Mouse (Mus musculus) intestine, embryonic 16.5 days (tissue): ENCODE results near the gene Trio. TPM values are rescaled to one million over a fixed set of nuclear protein-coding genes. Genes with fewer than 3 reads are reported as not detected.

Experiments
- ATAC-seq: fragments of 200-750 bp; cut with Nextera tagmentation; 2 replicates; pipeline ENCODE4 v1.8.0; 2017; ENCODE audit warnings: moderate TSS enrichment, moderate library complexity
- H3K27ac ChIP-seq: fragments of 300-500 bp; sonication (generic); 2 replicates; pipeline ENCODE4 v1.5.1; 2014; ENCODE audit warnings: mild to moderate bottlenecking, low read length
- H3K27me3 ChIP-seq: fragments of 300-500 bp; sonication (generic); replicated peaks from 2 replicates; pipeline ENCODE4 v1.6.1; 2014; ENCODE audit warnings: low read length, control low read depth, mixed read lengths; ENCODE audit not compliant: control insufficient read depth, insufficient read depth
- H3K36me3 ChIP-seq: fragments of 300-500 bp; sonication (generic); 2 replicates; pipeline ENCODE4 v1.6.1; 2014; ENCODE audit warnings: low read length, control low read depth; ENCODE audit not compliant: control insufficient read depth, insufficient read depth
- H3K4me1 ChIP-seq: fragments of 300-500 bp; sonication (generic); 2 replicates; pipeline ENCODE4 v1.6.1; 2014; ENCODE audit warnings: low read length, control low read depth, mixed read lengths; ENCODE audit not compliant: control insufficient read depth, insufficient read depth
- H3K4me2 ChIP-seq: fragments of 300-500 bp; sonication (generic); 2 replicates; pipeline ENCODE4 v1.6.1; 2014; ENCODE audit warnings: low read depth, low read length, control low read depth
- H3K4me3 ChIP-seq: fragments of 300-500 bp; sonication (generic); 2 replicates; pipeline ENCODE4 v1.5.1; 2014; ENCODE audit warnings: mild to moderate bottlenecking, low read length
- H3K9ac ChIP-seq: fragments of 300-500 bp; sonication (generic); 2 replicates; pipeline ENCODE4 v1.6.1; 2014; ENCODE audit warnings: low read depth, low read length
- H3K9me3 ChIP-seq: fragments of 300-500 bp; sonication (generic); 2 replicates; pipeline ENCODE4 v1.6.1; 2016; ENCODE audit warnings: low read length, control low read depth; ENCODE audit not compliant: control insufficient read depth
- WGBS: fragments of 180-500 bp; shearing (Covaris S2); extraction: QIAGEN DNeasy Blood & Tissue Kit; methylation state at CpG from one replicate; pipeline ENCODE4 v1.1.7; 2014; 5-methylcytosine and 5-hydroxymethylcytosine counted together
- polyA plus RNA-seq: library from polyadenylated mRNA; unstranded; fragments of >200 nt; fragmentation: Nextera tagmentation; extraction: Ambion mirVana; gene quantifications from 2 replicates; pipeline ENCODE4 v1.2.1, GENCODE M21; 2015

Gene Trio
- polyA plus RNA-seq, 1 experiment from 2014 or later = 13.4 TPM

- H3K27me3 ChIP-seq = no peaks in the 10 kb centered on the region
- 0 out of 2 replicates have a peak, but pooled peaks cover 2% of the 10 kb centered on the region for H3K36me3 ChIP-seq
- H3K9me3 ChIP-seq = no peaks in the 10 kb centered on the region
These were observed 131.5 kb downstream of the Trio start for GRCm38 (mm10) chr15:27894112-27894511.

GRCm38 (mm10) chr15:27892029-27892428 is 133.6 kb downstream of the Trio start:
- H3K27me3 ChIP-seq = no peaks in the 10 kb centered on the region
- no peak overlapping the region for H3K9ac ChIP-seq
- H3K9me3 ChIP-seq = no peaks in the 10 kb centered on the region
- 0 out of 2 replicates have a peak, but pooled peaks cover 4% of the 10 kb centered on the region for H3K36me3 ChIP-seq
- H3K4me1 ChIP-seq = no peaks in the 10 kb centered on the region
- no peak overlapping the region for H3K27ac ChIP-seq
- H3K4me2 ChIP-seq = no peak overlapping the region
- WGBS = 70% methylated on average over 5 of the region's 5 CpGs
- ATAC-seq = no peak
- no peak overlapping the region for H3K4me3 ChIP-seq

More at GRCm38 (mm10) chr15:27894112-27894511, 131.5 kb downstream of the Trio start:
- Histone ChIP-seq H3K4me3 (no peak overlapping the region), H3K4me1 (no peaks in the 10 kb centered on the region), H3K9ac (no peak overlapping the region), H3K27ac (no peak overlapping the region), H3K4me2 (no peak overlapping the region)
- WGBS = 83% methylated on average over 12 of the region's 12 CpGs
- no peak for ATAC-seq

- Histone ChIP-seq H3K36me3 (0 out of 2 replicates have a peak, but pooled peaks cover 4% of the 10 kb centered on the region), H3K4me2 (no peak overlapping the region), H3K9me3 (no peaks in the 10 kb centered on the region), H3K4me1 (no peaks in the 10 kb centered on the region), H3K4me3 (no peak overlapping the region), H3K27me3 (no peaks in the 10 kb centered on the region), H3K27ac (no peak overlapping the region), H3K9ac (no peak overlapping the region)
- 84% methylated on average over 5 of the region's 5 CpGs for WGBS
- ATAC-seq = no peak
These were observed 135.0 kb downstream of the Trio start for GRCm38 (mm10) chr15:27890666-27891065.

- 0 out of 2 replicates have a peak, but pooled peaks cover 4% of the 10 kb centered on the region for H3K36me3 ChIP-seq
- no peak overlapping the region for H3K9ac ChIP-seq
- no peak overlapping the region for H3K4me2 ChIP-seq
- WGBS = 67% methylated on average over 13 of the region's 13 CpGs
- H3K27me3 ChIP-seq = no peaks in the 10 kb centered on the region
- H3K9me3 ChIP-seq = no peaks in the 10 kb centered on the region
- no peak overlapping the region for H3K27ac ChIP-seq
- ATAC-seq = no peak
- H3K4me3 ChIP-seq = no peak overlapping the region
- no peaks in the 10 kb centered on the region for H3K4me1 ChIP-seq
These were observed 137.5 kb downstream of the Trio start for GRCm38 (mm10) chr15:27888153-27888552.

GRCm38 (mm10) chr15:27886992-27887391 is 138.7 kb downstream of the Trio start:
- Histone ChIP-seq H3K27me3 (no peaks in the 10 kb centered on the region), H3K36me3 (0 out of 2 replicates have a peak, but pooled peaks cover 4% of the 10 kb centered on the region), H3K4me2 (no peak overlapping the region), H3K9ac (no peak overlapping the region), H3K27ac (no peak overlapping the region), H3K4me1 (no peaks in the 10 kb centered on the region), H3K9me3 (no peaks in the 10 kb centered on the region), H3K4me3 (no peak overlapping the region)
- no peak for ATAC-seq
- WGBS = 76% methylated on average over 6 of the region's 6 CpGs

GRCm38 (mm10) chr15:27884347-27885250 is 141.0 kb downstream of the Trio start:
- H3K4me3 ChIP-seq = no peak overlapping the region
- no peak overlapping the region for H3K4me2 ChIP-seq
- no peaks in the 10 kb centered on the region for H3K4me1 ChIP-seq
- no peak overlapping the region for H3K9ac ChIP-seq
- peak; percentile 69 for ATAC-seq
- H3K9me3 ChIP-seq = no peaks in the 10 kb centered on the region
- 72% methylated on average over 17 of the region's 17 CpGs for WGBS
- H3K36me3 ChIP-seq = 0 out of 2 replicates have a peak, but pooled peaks cover 4% of the 10 kb centered on the region
- H3K27me3 ChIP-seq = no peaks in the 10 kb centered on the region
- no peak overlapping the region for H3K27ac ChIP-seq

- Histone ChIP-seq H3K27me3 (no peaks in the 10 kb centered on the region), H3K4me1 (no peaks in the 10 kb centered on the region), H3K9me3 (no peaks in the 10 kb centered on the region), H3K36me3 (0 out of 2 replicates have a peak, but pooled peaks cover 4% of the 10 kb centered on the region), H3K4me3 (no peak overlapping the region), H3K27ac (no peak overlapping the region), H3K4me2 (no peak overlapping the region), H3K9ac (no peak overlapping the region)
- 75% methylated on average over 3 of the region's 3 CpGs for WGBS
- no peak for ATAC-seq
These were observed 141.8 kb downstream of the Trio start for GRCm38 (mm10) chr15:27883881-27884280.

- ATAC-seq = no peak
- no peaks in the 10 kb centered on the region for H3K36me3 ChIP-seq
These were observed 142.8 kb downstream of the Trio start for GRCm38 (mm10) chr15:27882898-27883297.

GRCm38 (mm10) chr15:27877831-27878230 is 147.8 kb downstream of the Trio start:
- no peak for ATAC-seq
- peaks cover 6% of the 10 kb centered on the region; the same call in 1 of the 2 replicates for H3K36me3 ChIP-seq
- H3K9me3 ChIP-seq = no peaks in the 10 kb centered on the region
- 69% methylated on average over 7 of the region's 7 CpGs for WGBS
- H3K4me1 ChIP-seq = no peaks in the 10 kb centered on the region
- no peak overlapping the region for H3K4me2 ChIP-seq
- H3K27ac ChIP-seq = no peak overlapping the region
- no peaks in the 10 kb centered on the region for H3K27me3 ChIP-seq
- no peak overlapping the region for H3K4me3 ChIP-seq
- no peak overlapping the region for H3K9ac ChIP-seq

More at GRCm38 (mm10) chr15:27882898-27883297, 142.8 kb downstream of the Trio start:
- H3K9ac ChIP-seq = no peak overlapping the region
- no peaks in the 10 kb centered on the region for H3K4me1 ChIP-seq
- H3K4me3 ChIP-seq = no peak overlapping the region
- no peaks in the 10 kb centered on the region for H3K27me3 ChIP-seq
- no peak overlapping the region for H3K4me2 ChIP-seq
- H3K9me3 ChIP-seq = no peaks in the 10 kb centered on the region
- no peak overlapping the region for H3K27ac ChIP-seq
- whole genome bisulfite sequencing = 93% methylated on average over 14 of the region's 14 CpGs
